Mouse (Mus musculus) cerebellum, adult 2 months (tissue): ENCODE measurements around the gene Rnf111. TPM values are rescaled to one million over a fixed set of nuclear protein-coding genes. Genes with fewer than 3 reads are reported as not detected.
"Not testable (repeated sequence)": the region's sequence is repeated elsewhere in the genome, so short reads cannot be mapped to it uniquely, and the experiment has no call there.

Experiments
- DNase-seq, 2 experiments: peaks; one replicate each; pipeline ENCODE4 v3.0.0; 2021
- H3K27ac ChIP-seq: fragments of 200-500 bp; 2 replicates; pipeline ENCODE4 v1.5.1; 2012; ENCODE audit warnings: low read length, control low read depth, inconsistent platforms; ENCODE audit not compliant: insufficient read depth
- H3K27me3 ChIP-seq: fragments of 200-500 bp; 2 replicates; pipeline ENCODE4 v1.6.1; 2012; ENCODE audit warnings: inconsistent platforms, mild to moderate bottlenecking, low read length, moderate library complexity; ENCODE audit not compliant: control insufficient read depth, insufficient read depth
- H3K4me1 ChIP-seq: fragments of 200-500 bp; 2 replicates; pipeline ENCODE4 v1.6.1; 2011; ENCODE audit warnings: low read length; ENCODE audit not compliant: control insufficient read depth, insufficient read depth
- H3K4me3 ChIP-seq: fragments of 200-500 bp; replicated peaks from 2 replicates; pipeline ENCODE3; 2011; ENCODE audit warnings: mild to moderate bottlenecking, low read depth, low read length, control low read depth; ENCODE audit not compliant: insufficient read depth
- CTCF ChIP-seq: fragments of 200-500 bp; IDR thresholded peaks from 2 replicates; pipeline ENCODE4 v1.5.1; 2011; ENCODE audit warnings: low read depth, mild to moderate bottlenecking, control low read depth, low read length, moderate library complexity, borderline replicate concordance; ENCODE audit not compliant: insufficient read depth
- POLR2A ChIP-seq: fragments of 200-500 bp; IDR thresholded peaks from 2 replicates; pipeline ENCODE4 v1.6.1; 2011; ENCODE audit warnings: low read length, control low read depth, borderline replicate concordance; ENCODE audit not compliant: insufficient read depth
- WGBS: fragments of 180-500 bp; shearing (Covaris S2); methylation state at CpG from one replicate; pipeline ENCODE4 v1.1.7; 2018; 5-methylcytosine and 5-hydroxymethylcytosine counted together
- polyA plus RNA-seq: library from polyadenylated mRNA; depleted of rRNA; stranded (reverse); fragments of >200 nt; gene quantifications from 2 replicates; pipeline ENCODE4 v1.2.3, GENCODE M21; 2012

Gene Rnf111
- polyA plus RNA-seq, 1 experiment: 30.1 TPM

DNA sequence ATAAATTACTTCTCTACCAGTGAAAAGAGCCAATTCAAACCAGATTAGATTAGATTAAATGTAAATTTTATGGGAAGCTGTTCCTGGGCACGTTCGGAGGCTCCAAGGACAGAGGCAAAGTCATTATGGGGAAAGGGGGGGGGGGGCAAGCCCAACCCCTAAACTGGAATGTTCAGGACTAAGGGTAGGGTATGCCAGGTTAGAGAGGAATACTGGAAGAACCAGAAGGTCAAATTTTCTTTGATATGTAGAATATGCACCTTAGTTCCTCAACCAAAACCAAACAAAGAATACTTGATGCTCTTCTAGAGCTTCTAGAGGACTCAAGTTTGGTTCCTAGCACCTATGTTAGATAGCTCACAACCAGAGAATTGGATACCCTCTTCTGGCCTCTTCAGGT lies 16.1 kb downstream of the Rnf111 start:
- Histone ChIP-seq H3K4me1 (peaks cover 2% of the 10 kb centered on the region; the same call in 1 of the 2 replicates), H3K4me3 (no peak overlapping the region), H3K27me3 (no peaks in the 10 kb centered on the region), H3K27ac (no peak overlapping the region)
- no peak for DNase-seq
- 86% methylated on average over 2 of the region's 2 CpGs for WGBS
- TF ChIP-seq POLR2A (no peak), CTCF (no peak)

DNA sequence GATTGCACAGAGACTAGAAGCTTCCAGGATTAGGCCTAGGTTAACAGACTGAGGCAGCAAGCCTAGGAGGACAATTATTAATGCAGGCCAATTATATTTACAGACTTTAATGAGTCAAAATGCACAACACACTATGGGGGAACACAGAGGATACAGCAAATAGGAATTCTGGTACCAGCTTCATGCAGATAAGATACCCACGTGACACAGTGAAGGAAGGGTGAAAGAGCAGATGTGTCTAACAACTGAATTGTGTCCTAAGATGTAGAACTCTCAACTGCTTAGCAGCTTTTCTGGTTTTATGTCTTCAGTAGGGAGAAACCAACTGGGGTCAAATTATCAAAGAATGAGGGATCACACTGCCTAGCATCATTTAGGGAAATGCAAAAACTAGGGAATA lies 17.7 kb downstream of the Rnf111 start:
- TF ChIP-seq CTCF (no peak), POLR2A (no peak)
- WGBS: 87% methylated on average over 1 of the region's 1 CpGs
- peaks cover 2% of the 10 kb centered on the region; the same call in 1 of the 2 replicates for H3K4me1 ChIP-seq
- H3K27ac ChIP-seq: no peak overlapping the region
- H3K4me3 ChIP-seq: no peak overlapping the region
- H3K27me3 ChIP-seq: no peaks in the 10 kb centered on the region
- DNase-seq: no peak

DNA sequence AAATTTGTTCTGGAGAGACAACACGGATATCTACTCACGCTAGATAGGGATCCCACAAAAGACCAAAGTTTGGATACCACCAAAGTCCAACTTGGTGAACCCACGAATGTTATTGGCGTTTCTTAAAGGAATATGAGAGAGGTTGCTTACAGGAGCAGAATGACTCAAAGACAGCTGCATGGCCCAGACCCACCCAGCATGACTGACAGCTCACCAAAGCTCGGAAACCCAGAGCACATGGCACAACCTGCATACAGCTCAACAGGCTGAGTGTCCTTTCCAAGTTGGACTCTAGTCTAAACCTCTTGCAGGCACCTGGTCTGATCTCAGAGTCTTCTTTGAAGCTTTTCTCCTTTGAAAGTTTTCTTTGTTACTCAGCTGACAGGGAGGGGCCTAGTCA lies 20.0 kb downstream of the Rnf111 start:
- no peak overlapping the region for H3K4me3 ChIP-seq
- H3K27me3 ChIP-seq: no peaks in the 10 kb centered on the region
- H3K27ac ChIP-seq: no peak overlapping the region
- DNase-seq: no peak
- TF ChIP-seq CTCF (no peak), POLR2A (no peak)
- WGBS: 83% methylated on average over 5 of the region's 5 CpGs
- peaks cover 2% of the 10 kb centered on the region; the same call in 1 of the 2 replicates for H3K4me1 ChIP-seq

DNA sequence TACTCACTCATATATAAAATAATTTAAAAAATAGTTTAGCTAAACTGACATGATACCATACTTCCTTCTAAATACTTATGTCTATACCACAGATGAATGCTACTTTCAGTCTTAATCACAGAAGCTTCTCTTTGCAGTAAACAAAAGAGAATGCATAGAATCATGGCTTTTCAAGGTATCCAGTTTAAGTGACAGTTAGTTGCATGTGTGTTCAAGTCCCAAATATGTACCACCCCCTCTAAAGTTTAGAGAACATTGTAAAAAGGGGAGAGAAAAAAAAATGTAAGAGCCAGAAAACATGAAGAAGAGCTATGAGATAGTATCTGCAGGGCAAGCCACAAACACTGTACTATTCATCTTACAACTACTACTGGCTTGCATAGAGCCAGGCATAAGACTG lies 21.7 kb downstream of the Rnf111 start:
- no peak for TF ChIP-seq POLR2A
- no peak for TF ChIP-seq CTCF
- no peaks in the 10 kb centered on the region for H3K27me3 ChIP-seq
- H3K4me1 ChIP-seq: peaks cover 2% of the 10 kb centered on the region; the same call in 1 of the 2 replicates
- H3K4me3 ChIP-seq: no peak overlapping the region
- H3K27ac ChIP-seq: no peak overlapping the region
- DNase-seq: no peak

GRCm38 (mm10) chr9:70477229-70477628 lies 26.3 kb downstream of the Rnf111 start:
- 90% methylated on average over 3 of the region's 3 CpGs for WGBS
- Histone ChIP-seq H3K4me1 (no peaks in the 10 kb centered on the region), H3K4me3 (no peak overlapping the region), H3K27me3 (no peaks in the 10 kb centered on the region), H3K27ac (no peak overlapping the region)
- TF ChIP-seq POLR2A: no peak
- no peak for DNase-seq

GRCm38 (mm10) chr9:70475777-70476270 lies 27.7 kb downstream of the Rnf111 start:
- no peaks in the 10 kb centered on the region for H3K27me3 ChIP-seq
- WGBS: 78% methylated on average over 9 of the region's 9 CpGs
- no peak for DNase-seq

GRCm38 (mm10) chr9:70473400-70473799 lies 30.1 kb downstream of the Rnf111 start:
- H3K4me1 ChIP-seq: no peaks in the 10 kb centered on the region
- WGBS: 92% methylated on average over 1 of the region's 1 CpGs
- H3K27me3 ChIP-seq: no peaks in the 10 kb centered on the region
- H3K4me3 ChIP-seq: no peak overlapping the region
- DNase-seq: no peak
- no peak overlapping the region for H3K27ac ChIP-seq
- TF ChIP-seq POLR2A (no peak), CTCF (no peak)

More at GRCm38 (mm10) chr9:70475777-70476270, 27.7 kb downstream of the Rnf111 start:
- H3K27ac ChIP-seq: no peak overlapping the region
- TF ChIP-seq POLR2A (no peak), CTCF (no peak)
- no peak overlapping the region for H3K4me3 ChIP-seq
- H3K4me1 ChIP-seq: no peaks in the 10 kb centered on the region

GRCm38 (mm10) chr9:70463091-70463490 lies 40.4 kb downstream of the Rnf111 start:
- not testable (repeated sequence) for H3K4me3 ChIP-seq, H3K4me1 ChIP-seq, H3K27me3 ChIP-seq, H3K27ac ChIP-seq, DNase-seq
- WGBS: 95% methylated on average over 13 of the region's 13 CpGs

- TF ChIP-seq POLR2A (no peak), CTCF (no peak)
- DNase-seq: no peak
- WGBS: 89% methylated on average over 2 of the region's 2 CpGs
- Histone ChIP-seq H3K27ac (no peak overlapping the region), H3K4me3 (no peak overlapping the region), H3K27me3 (no peaks in the 10 kb centered on the region), H3K4me1 (no peaks in the 10 kb centered on the region)
These were observed 51.2 kb downstream of the Rnf111 start for GRCm38 (mm10) chr9:70452371-70452770.
